22 mouse cellular contexts compared by ENCODE assay signal in the genomic region with DNA sequence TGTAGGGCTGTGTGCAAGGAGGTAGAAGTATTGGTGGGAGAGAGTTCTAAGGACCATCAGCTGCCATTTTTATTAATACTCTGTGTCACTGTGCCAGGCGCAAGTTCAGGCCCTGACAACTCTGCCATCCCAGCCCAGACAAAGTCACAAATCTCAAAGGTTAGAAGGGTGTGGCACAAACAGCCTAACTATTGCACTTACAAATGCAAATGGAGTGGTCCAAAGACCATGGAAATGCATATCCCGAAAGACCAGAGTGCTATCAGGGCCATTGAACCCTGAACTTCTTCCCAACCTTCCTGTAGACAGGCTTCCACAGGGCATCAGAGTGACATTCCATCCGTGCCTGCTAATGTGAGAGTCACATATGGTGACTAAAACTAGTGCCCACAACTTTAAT.
"Had no signal": no experiment of that assay in that cellular context is flagged by ENCODE, and none has a peak within 500 bp of the region (broad histone marks: within the 10 kb centered on the region; RNA-seq: fewer than 3 reads in every experiment).

No protein-coding gene starts in this region.

- H3K4me1 ChIP-seq: hindbrain, embryonic 15.5 days; limb, embryonic 13.5 days; limb, embryonic 15.5 days; liver, embryonic 12.5 days had no signal

- DNase-seq: gastrocnemius, postnatal 14 days; gastrocnemius, postnatal 36 days; heart, adult 11 months; heart, adult 2 months; heart, postnatal 14 days; heart, postnatal 36 days; kidney, adult 18-20 months; kidney, adult 8-10 months; kidney, postnatal 10 days; kidney, postnatal 25 days; kidney, postnatal 4 days had no signal

- H3K27ac ChIP-seq: heart, adult 2 months; heart, embryonic 13.5 days; heart, embryonic 15.5 days; hindbrain, embryonic 13.5 days; hindbrain, embryonic 15.5 days; hindbrain, postnatal 0 days; layer of hippocampus, adult 2 months; left cerebral cortex, adult 2 months; limb, embryonic 13.5 days; limb, embryonic 15.5 days; liver, embryonic 12.5 days had no signal

- H3K9ac ChIP-seq: heart, embryonic 13.5 days; heart, embryonic 15.5 days; hindbrain, embryonic 13.5 days; hindbrain, embryonic 15.5 days; limb, embryonic 13.5 days; limb, embryonic 15.5 days; liver, embryonic 12.5 days had no signal

- H3K27me3 ChIP-seq: heart, embryonic 13.5 days; heart, embryonic 15.5 days; hindbrain, embryonic 13.5 days; hindbrain, embryonic 15.5 days; limb, embryonic 13.5 days; limb, embryonic 15.5 days; liver, embryonic 12.5 days had no signal

- H3K4me3 ChIP-seq: heart, adult 2 months; heart, embryonic 13.5 days; heart, embryonic 15.5 days; hindbrain, embryonic 13.5 days; hindbrain, embryonic 15.5 days; layer of hippocampus, adult 2 months; left cerebral cortex, adult 2 months; limb, embryonic 13.5 days; limb, embryonic 15.5 days; liver, embryonic 12.5 days had no signal

- H3K9me3 ChIP-seq: heart, embryonic 13.5 days; heart, embryonic 15.5 days; hindbrain, embryonic 13.5 days; hindbrain, embryonic 15.5 days; limb, embryonic 13.5 days; limb, embryonic 15.5 days; liver, embryonic 12.5 days had no signal

- ATAC-seq: hindbrain, postnatal 0 days; liver, embryonic 12.5 days had no signal

- H3K36me3 ChIP-seq: heart, embryonic 13.5 days; heart, embryonic 15.5 days; hindbrain, embryonic 13.5 days; hindbrain, embryonic 15.5 days; limb, embryonic 13.5 days; limb, embryonic 15.5 days; liver, embryonic 12.5 days had no signal

- H3K4me2 ChIP-seq: heart, embryonic 11.5 days; heart, embryonic 13.5 days; heart, embryonic 15.5 days; hindbrain, embryonic 13.5 days; hindbrain, embryonic 15.5 days; limb, embryonic 13.5 days; limb, embryonic 15.5 days; liver, embryonic 12.5 days had no signal
